Mouse (Mus musculus) liver, adult (tissue): ENCODE measurements around the gene Trim60.

Experiments
- GATA4 ChIP-seq: IDR thresholded peaks from 2 replicates; pipeline ENCODE4 v1.6.1; 2014; ENCODE audit warnings: mild to moderate bottlenecking, low read length; ENCODE audit not compliant: insufficient replicate concordance

Gene Trim60

DNA sequence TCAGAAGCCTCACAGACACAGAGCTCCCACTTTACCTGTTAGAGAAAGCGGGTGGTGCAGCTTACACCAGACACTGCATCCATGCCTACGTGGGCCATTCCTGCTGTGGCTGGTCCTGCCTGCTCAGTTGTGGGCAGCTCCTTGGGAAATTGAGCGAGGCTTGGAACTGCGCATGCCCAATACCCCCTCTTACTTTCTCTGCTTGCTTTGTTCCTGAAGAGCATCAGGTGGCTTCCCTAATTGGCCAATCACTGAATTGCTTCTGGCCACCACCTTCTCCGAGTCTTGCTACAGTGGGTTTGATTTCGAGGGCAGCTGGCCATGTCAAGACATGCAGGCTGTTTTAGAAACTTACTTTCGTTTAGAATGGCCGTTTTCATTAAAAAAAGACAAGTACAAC is at the start of gene Trim60, which contains the start of gene Trim61:
TSS of gene Trim60 (minus strand) at position 162 of the 400 bp plus-strand sequence.
TSS of gene Trim61 (minus strand) at position 101 of the 400 bp plus-strand sequence.
- no peak for TF ChIP-seq GATA4

DNA sequence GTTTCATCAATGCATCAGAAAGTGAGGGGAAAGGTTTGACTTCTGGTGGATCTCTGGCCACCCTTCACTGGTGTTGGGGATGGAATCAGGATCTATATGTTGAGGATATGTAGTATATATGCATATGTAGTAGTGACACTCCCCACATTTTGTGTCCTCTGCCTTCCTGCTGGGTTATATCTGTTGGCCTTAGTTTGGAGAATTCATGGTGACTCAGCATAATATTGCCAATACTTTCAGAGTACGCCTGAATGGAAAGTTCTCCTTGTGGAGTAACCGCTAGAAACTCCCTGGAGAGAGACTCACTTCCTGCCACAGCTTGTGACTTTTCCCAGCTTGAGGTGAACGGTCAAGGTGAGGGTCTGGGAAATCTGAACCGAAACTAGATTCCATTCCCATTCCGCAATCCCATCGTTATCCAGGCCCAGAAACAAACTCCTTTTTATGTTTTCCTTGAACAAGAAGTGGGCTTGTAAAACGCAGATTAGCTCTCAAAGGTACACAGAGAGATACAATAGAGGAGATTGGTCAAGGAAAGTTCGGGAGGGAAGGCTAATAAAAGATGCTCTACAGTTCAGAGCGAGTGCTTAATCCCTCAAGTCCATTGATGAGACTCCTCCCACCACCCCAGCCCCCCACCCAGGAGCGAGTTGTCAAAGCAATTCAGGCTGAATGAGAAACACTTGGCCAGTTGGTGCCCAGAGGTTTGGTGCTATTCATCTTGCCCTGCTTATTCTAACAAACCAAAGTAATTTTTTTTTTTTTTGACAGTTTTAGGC is 49.5 kb upstream of the Trim60 start:
- no peak for TF ChIP-seq GATA4

DNA sequence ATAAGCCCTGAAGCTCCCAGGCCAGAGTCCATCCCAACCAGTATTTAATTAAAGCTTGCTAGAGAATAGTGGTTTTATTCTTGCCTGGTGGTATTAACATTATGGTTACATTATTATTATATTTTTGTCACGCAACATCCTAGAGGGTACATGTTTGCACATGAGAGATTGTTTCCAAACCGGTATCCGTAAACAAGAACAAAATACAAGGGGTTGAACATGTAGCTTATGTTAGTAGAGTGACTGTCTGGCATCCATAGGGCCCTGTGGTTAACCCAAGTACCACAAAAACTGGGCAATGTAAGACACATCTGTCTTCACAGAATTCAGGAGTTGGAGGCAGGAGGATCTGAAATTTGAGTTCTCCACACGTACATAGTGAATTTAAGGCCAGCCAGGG is 48.6 kb upstream of the Trim60 start:
- no peak for TF ChIP-seq GATA4

GRCm38 (mm10) chr8:65065622-65066021 is 47.2 kb upstream of the Trim60 start:
- no peak for TF ChIP-seq GATA4

GRCm38 (mm10) chr8:65064071-65064470 is 45.7 kb upstream of the Trim60 start:
- TF ChIP-seq GATA4: no peak

DNA sequence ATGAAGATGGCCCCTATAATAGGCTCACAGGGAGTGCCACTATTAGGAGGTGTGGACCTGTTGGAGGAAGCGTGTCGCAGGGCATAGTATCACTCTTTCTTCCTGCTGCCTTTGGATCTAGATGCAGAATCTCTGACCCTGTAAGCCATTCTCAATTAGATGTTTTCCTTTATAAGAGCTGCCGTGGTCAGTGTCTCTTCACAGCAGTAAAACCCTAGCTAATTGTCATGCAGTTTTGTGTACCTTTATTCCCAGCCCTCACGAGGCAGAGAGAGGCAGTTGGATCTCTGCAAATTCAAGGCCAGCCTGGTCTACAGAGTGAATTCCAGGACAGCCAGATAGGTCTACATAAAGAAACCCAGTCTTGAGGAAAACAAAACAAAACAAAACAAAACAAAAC is 43.8 kb upstream of the Trim60 start:
- TF ChIP-seq GATA4: no peak

- TF ChIP-seq GATA4: no peak
These were observed 38.3 kb upstream of the Trim60 start for GRCm38 (mm10) chr8:65056722-65057121.

- no peak for TF ChIP-seq GATA4
These were observed 35.6 kb upstream of the Trim60 start for GRCm38 (mm10) chr8:65053968-65054367.

DNA sequence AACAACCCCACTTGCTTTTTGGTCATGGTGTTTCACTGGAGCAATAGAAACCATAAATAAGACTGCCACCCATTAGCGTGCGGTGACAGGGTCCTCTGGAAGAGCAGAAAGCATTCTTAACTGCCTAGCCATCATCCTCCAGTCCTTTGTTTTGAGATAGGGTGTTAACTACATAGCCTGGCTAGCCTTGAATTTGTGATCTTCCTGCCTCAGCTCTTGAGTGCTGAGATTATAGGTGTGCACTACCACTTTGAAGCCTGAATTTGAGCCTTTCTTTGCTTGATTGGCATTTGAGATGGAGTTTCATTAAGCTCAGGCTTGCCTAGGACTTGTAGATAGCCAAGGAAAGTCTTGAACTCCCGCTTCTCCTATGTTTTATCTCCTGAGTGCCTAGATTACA is 35.2 kb upstream of the Trim60 start:
- no peak for TF ChIP-seq GATA4

DNA sequence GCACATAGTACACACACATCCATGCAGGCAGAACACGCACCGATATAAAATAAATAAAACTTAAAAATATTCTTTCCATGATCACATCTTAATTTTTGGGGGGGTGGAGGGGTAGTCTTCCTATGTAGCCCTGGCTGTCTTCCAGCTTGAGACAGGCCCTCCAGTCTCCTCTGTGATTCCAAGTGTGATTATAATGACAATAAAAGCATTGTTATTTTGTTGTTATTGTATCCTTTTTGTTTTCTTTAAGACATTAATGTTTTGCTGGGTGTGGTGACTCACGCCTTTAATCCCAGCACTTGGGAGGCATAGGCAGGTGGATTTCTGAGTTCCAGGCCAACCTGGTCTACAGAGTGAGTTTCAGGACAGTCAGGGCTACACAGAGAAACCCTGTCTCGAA is 29.4 kb upstream of the Trim60 start:
- TF ChIP-seq GATA4: no peak

DNA sequence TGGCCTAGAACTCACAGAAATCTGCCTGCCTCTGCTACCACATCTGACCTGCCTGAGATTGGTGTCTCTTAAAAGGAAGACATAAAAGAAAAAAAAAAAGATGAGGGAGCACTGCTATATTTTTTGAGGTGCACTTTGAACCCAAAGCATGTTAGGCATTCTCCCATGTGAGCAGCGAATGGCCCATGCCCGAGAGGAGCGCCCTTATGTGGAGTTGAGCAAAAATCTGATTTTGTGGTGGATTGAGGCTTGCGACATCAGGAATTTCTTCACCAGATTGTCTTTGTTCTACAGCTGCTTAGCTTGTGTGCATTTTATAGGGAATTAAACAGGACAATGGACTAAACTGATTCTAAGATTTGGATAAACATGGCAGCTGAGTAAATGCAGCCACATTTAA is 28.8 kb upstream of the Trim60 start:
- TF ChIP-seq GATA4: no peak

GRCm38 (mm10) chr8:65046565-65046964 is 28.2 kb upstream of the Trim60 start:
- TF ChIP-seq GATA4: no peak

- no peak for TF ChIP-seq GATA4
These were observed 18.7 kb upstream of the Trim60 start, which contains the start of gene Apela for GRCm38 (mm10) chr8:65037117-65037533. TSS of gene Apela (minus strand) at chr8:65037336.

DNA sequence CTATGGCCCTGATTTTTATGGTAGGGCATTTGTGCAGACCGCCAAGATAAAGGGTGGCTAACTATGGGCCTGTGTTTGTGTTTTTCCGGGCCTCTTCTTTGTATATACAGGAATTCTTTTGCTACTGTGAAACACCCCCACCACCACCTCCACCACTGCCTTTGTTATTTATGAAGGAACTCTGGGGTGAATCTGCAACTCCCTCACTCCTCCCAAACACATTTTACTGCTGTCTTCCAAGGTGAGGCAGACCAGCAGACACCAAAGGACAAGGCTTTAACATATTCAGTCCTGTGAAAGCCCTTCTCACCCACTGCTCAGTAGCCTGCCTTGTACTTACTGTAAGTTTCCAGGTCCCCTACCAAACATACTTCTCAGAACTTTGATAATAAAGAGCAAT is 15.8 kb upstream of the Trim60 start:
- TF ChIP-seq GATA4: no peak

DNA sequence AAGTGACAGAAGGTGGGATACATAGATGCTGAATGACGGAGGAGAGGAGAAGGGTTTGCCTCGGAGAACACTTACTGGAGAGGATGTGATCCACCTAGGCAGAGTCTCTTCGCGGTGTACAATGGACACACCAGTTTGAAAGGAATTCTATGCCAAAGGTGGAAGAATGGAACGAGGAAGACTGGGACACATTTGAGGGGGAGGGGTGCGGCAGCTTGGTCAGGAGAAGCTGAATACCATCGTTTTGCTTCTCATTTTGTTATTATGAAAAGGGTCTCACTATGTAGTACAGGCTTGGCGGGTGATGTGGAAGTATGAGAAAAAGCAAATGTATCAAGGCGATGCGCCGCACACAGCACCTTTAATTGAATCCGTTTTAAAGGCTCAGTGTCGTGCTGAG is 14.7 kb upstream of the Trim60 start:
- no peak for TF ChIP-seq GATA4

- no peak for TF ChIP-seq GATA4
These were observed 13.7 kb upstream of the Trim60 start for GRCm38 (mm10) chr8:65032107-65032506.
